25 mouse cellular contexts compared by ENCODE assay signal in the genomic region with DNA sequence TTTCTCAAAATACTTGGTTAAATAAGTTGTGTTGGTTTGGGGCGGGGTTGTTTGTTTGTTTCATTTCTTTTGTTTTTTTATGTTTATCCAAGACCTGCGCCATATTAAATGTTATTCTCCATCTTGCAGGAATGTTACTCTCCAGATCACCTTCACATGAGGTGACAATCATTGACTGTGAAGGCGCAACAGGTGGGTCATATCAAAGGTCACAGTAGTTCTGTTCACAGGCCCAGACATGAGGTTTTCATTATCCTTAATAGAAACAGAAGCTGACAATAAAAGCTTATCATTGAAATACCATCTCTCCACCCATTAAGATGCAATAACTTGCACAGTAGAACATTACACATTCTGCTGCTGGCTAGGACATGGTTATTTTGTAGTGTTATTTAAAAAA. TPM values are rescaled to one million over a fixed set of nuclear protein-coding genes. Genes with fewer than 3 reads are reported as not detected.
DNase-seq lines count a peak whose midpoint lies in the region; ATAC-seq and TF ChIP-seq lines count a peak whose summit lies in the region.
"Had no signal": no experiment of that assay in that cellular context is flagged by ENCODE, and none has a peak within 500 bp of the region (broad histone marks: within the 10 kb centered on the region; RNA-seq: fewer than 3 reads in every experiment).

No protein-coding gene starts in this region.

- ATAC-seq in limb, embryonic 11.5 days (ENCODE audit: insufficient number of reproducible peaks, low FRiP score, low TSS enrichment, low read depth): no peak
- ATAC-seq: activated CD4-positive, CD25-positive, alpha-beta regulatory T cell, adult 4 months; forebrain, embryonic 14.5 days; forebrain, postnatal 0 days; hindbrain, postnatal 0 days had no signal

- no peak overlapping the region for H3K27ac ChIP-seq in limb, embryonic 11.5 days (replicated peaks; ENCODE audit: low read depth, low read length)
- H3K27ac ChIP-seq in cerebellum, adult 2 months (ENCODE audit: insufficient read depth, low read length): no peak overlapping the region
- H3K27ac ChIP-seq: embryonic facial prominence, embryonic 12.5 days; embryonic facial prominence, embryonic 15.5 days; heart, embryonic 10.5 days; heart, embryonic 13.5 days; hindbrain, embryonic 14.5 days; hindbrain, postnatal 0 days had no signal

- WGBS in limb, embryonic 11.5 days: 50% methylated on average over 3 of the region's 3 CpGs
- WGBS in cerebellum, adult 2 months: 97% methylated on average over 3 of the region's 3 CpGs

- peaks cover 13% of the 10 kb centered on the region; the same call in 1 of the 2 replicates for H3K4me1 ChIP-seq in limb, embryonic 11.5 days (ENCODE audit: control insufficient read depth, insufficient read depth, low read length)
- no peaks in the 10 kb centered on the region for H3K4me1 ChIP-seq in cerebellum, adult 2 months (ENCODE audit: control insufficient read depth, insufficient read depth, low read length)
- H3K4me1 ChIP-seq: embryonic facial prominence, embryonic 15.5 days had no signal

- no peaks in the 10 kb centered on the region for H3K36me3 ChIP-seq in limb, embryonic 11.5 days (ENCODE audit: control insufficient read depth, insufficient read depth, low read length)
- H3K36me3 ChIP-seq: embryonic facial prominence, embryonic 12.5 days; embryonic facial prominence, embryonic 15.5 days; heart, embryonic 10.5 days; heart, embryonic 13.5 days had no signal

- no peak for TF ChIP-seq CTCF in cerebellum, adult 2 months (IDR thresholded peaks at IDR 0.05; ENCODE audit: borderline replicate concordance, insufficient read depth, low read depth, low read length)

- TF ChIP-seq POLR2A in cerebellum, adult 2 months (IDR thresholded peaks at IDR 0.05; ENCODE audit: borderline replicate concordance, insufficient read depth, low read length): no peak

- DNase-seq in embryo, embryonic 10.5 days (ENCODE audit: low spot score): peak; percentile 48
- DNase-seq in embryo, embryonic 9.5 days (ENCODE audit: extremely low spot score): no peak
- peak; percentile 9 for DNase-seq in embryo, embryonic 11.5 days (ENCODE audit: low read depth, low spot score)
- DNase-seq in forelimb bud, embryonic 11.5 days (ENCODE audit: low read depth, low spot score): peak; percentile 64
- peak; percentile 45 for DNase-seq in limb, embryonic 11.5 days (ENCODE audit: low spot score)
- no peak for DNase-seq in cerebellum, adult 2 months
- DNase-seq in testis, postnatal 14 days (ENCODE audit: low spot score): no peak
- DNase-seq: adrenal gland, adult 8-10 months; adrenal gland, postnatal 25 days; cerebellum, adult 11-12 months; cerebellum, adult 9-10 months; cerebellum, postnatal 14 days; forebrain, postnatal 0 days; gastrocnemius, postnatal 25 days; heart, adult 18-20 months; heart, postnatal 14 days; heart, postnatal 4 days had no signal

- no peak overlapping the region for H3K4me3 ChIP-seq in limb, embryonic 11.5 days (ENCODE audit: low read depth, low read length)
- no peak overlapping the region for H3K4me3 ChIP-seq in cerebellum, adult 2 months (replicated peaks; ENCODE audit: insufficient read depth, low read depth, low read length)
- H3K4me3 ChIP-seq: embryonic facial prominence, embryonic 12.5 days; embryonic facial prominence, embryonic 15.5 days; heart, embryonic 10.5 days; heart, embryonic 13.5 days had no signal

- no peak overlapping the region for H3K9ac ChIP-seq in limb, embryonic 11.5 days (ENCODE audit: low read length)
- H3K9ac ChIP-seq: embryonic facial prominence, embryonic 12.5 days; embryonic facial prominence, embryonic 15.5 days; forebrain, postnatal 0 days; heart, embryonic 13.5 days; hindbrain, embryonic 14.5 days had no signal

- H3K27me3 ChIP-seq in limb, embryonic 11.5 days (ENCODE audit: control insufficient read depth, insufficient read depth, low read length): no peaks in the 10 kb centered on the region
- H3K27me3 ChIP-seq in cerebellum, adult 2 months (ENCODE audit: control insufficient read depth, insufficient read depth, low read length): no peaks in the 10 kb centered on the region
- H3K27me3 ChIP-seq: embryonic facial prominence, embryonic 12.5 days; embryonic facial prominence, embryonic 15.5 days; heart, embryonic 13.5 days had no signal

- H3K4me2 ChIP-seq in limb, embryonic 11.5 days (ENCODE audit: low read depth, severe bottlenecking): no peak overlapping the region
- H3K4me2 ChIP-seq: embryonic facial prominence, embryonic 12.5 days; embryonic facial prominence, embryonic 15.5 days; heart, embryonic 13.5 days; hindbrain, embryonic 14.5 days had no signal

- H3K9me3 ChIP-seq in limb, embryonic 11.5 days (ENCODE audit: control insufficient read depth, low read length): no peaks in the 10 kb centered on the region
- H3K9me3 ChIP-seq: embryonic facial prominence, embryonic 12.5 days; embryonic facial prominence, embryonic 15.5 days; heart, embryonic 10.5 days; heart, embryonic 13.5 days had no signal

RNA-seq across cellular contexts. Expression of gene Sox6, which starts 54.5 kb away (rescaled TPM):
- polyA plus RNA-seq in limb, embryonic 11.5 days (2014; fragmentation: Nextera tagmentation; extraction: Ambion mirVana): 45.4 and 58.1 TPM in 2 replicates
- 4.6 and 6.0 TPM in 2 replicates for polyA plus RNA-seq in cerebellum, adult 2 months (2012; rRNA removed)
- polyA plus RNA-seq: activated CD4-positive, CD25-positive, alpha-beta regulatory T cell, adult 4 months had no signal

RNA-seq across cellular contexts. Expression of gene 1110004F10Rik, which starts 55.1 kb away (rescaled TPM):
- 366 and 382 TPM in 2 replicates for polyA plus RNA-seq in limb, embryonic 11.5 days (2014; fragmentation: Nextera tagmentation; extraction: Ambion mirVana)
- polyA plus RNA-seq in cerebellum, adult 2 months (2012; rRNA removed): 105 and 113 TPM in 2 replicates

Comparison
In these comparisons a context has a peak if more than half of its experiments do, and no peak if none do; other contexts are left out.
1. DNase-seq: peak in embryo, embryonic 10.5 days (single experiment), embryo, embryonic 11.5 days (single experiment), forelimb bud, embryonic 11.5 days (single experiment) and limb, embryonic 11.5 days (single experiment); none in embryo, embryonic 9.5 days (single experiment), cerebellum, adult 2 months (0 of 2) and testis, postnatal 14 days (single experiment).